11 mouse cellular contexts compared by ENCODE assay signal in the genomic region with DNA sequence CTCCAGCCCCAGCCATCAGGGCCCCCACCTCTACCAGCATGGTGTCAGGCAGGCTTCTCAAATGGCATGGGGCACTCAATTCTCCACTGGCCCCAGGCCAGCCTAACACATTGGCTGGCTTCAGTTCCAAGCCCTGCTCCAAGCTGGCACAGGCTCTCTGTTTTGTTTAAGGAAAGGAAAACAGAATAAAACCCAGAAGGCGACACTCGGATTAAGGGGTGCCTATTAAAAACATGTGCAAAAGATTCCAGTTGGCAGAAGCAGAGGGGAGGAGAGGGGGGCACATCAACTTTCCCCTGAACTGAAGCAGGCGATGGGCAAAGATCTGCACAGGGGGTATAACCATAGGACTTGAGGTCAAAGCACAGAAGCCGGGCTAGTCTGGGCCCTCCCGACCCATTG. TPM values are rescaled to one million over a fixed set of nuclear protein-coding genes. Genes with fewer than 3 reads are reported as not detected.
DNase-seq lines count a peak whose midpoint lies in the region; ATAC-seq lines count a peak whose summit lies in the region.
"Had no signal": no experiment of that assay in that cellular context is flagged by ENCODE, and none has a peak within 500 bp of the region (broad histone marks: within the 10 kb centered on the region; RNA-seq: fewer than 3 reads in every experiment).

No protein-coding gene starts in this region.

- H3K4me3 ChIP-seq in heart, embryonic 16.5 days (ENCODE audit: low read length), result no peak overlapping the region
- H3K4me3 ChIP-seq in heart, embryonic 10.5 days, result no peak overlapping the region
- H3K4me3 ChIP-seq: lung, embryonic 15.5 days; stomach, embryonic 15.5 days had no signal

- H3K4me2 ChIP-seq in heart, embryonic 16.5 days (ENCODE audit: low read depth, low read length), result no peak overlapping the region
- H3K4me2 ChIP-seq: lung, embryonic 15.5 days; stomach, embryonic 15.5 days had no signal

- no peak for DNase-seq in heart, embryonic 10.5 days (ENCODE audit: low spot score)
- DNase-seq in Muller cell, postnatal 12 days (ENCODE audit: inconsistent ontology term), result peak; percentile 56
- peak; percentile 77 to 83 for DNase-seq in cerebellum, adult 18-20 months
- peak; percentile 66 for DNase-seq in heart, postnatal 4 days
- DNase-seq in urinary bladder, postnatal 25 days (ENCODE audit: low spot score), result no peak
- DNase-seq in ovary, adult 18-20 months (ENCODE audit: low spot score), result no peak

- H3K27me3 ChIP-seq in heart, embryonic 16.5 days (ENCODE audit: control insufficient read depth, insufficient read depth, low read length), result no peaks in the 10 kb centered on the region
- H3K27me3 ChIP-seq in heart, embryonic 10.5 days (ENCODE audit: insufficient read depth, poor library complexity, severe bottlenecking), result no peaks in the 10 kb centered on the region
- H3K27me3 ChIP-seq: lung, embryonic 15.5 days; stomach, embryonic 15.5 days had no signal

- peaks cover 3% of the 10 kb centered on the region for H3K36me3 ChIP-seq in heart, embryonic 16.5 days (ENCODE audit: control insufficient read depth, insufficient read depth)
- peaks cover 81% of the 10 kb centered on the region for H3K36me3 ChIP-seq in heart, embryonic 10.5 days

- no peak overlapping the region for H3K9ac ChIP-seq in heart, embryonic 16.5 days (ENCODE audit: low read length)
- H3K9ac ChIP-seq: lung, embryonic 15.5 days; stomach, embryonic 15.5 days had no signal

- 0 out of 2 replicates have a peak, but pooled peaks have one; percentile 46 for ATAC-seq in heart, embryonic 16.5 days (replicated peaks; ENCODE audit: extremely low read depth, insufficient read depth, low FRiP score)
- ATAC-seq in megakaryocyte, adult 5-6 weeks (ENCODE audit: poor library complexity, severe bottlenecking), result no peak

- H3K9me3 ChIP-seq in heart, embryonic 16.5 days (replicated peaks; ENCODE audit: control insufficient read depth, low read length), result no peaks in the 10 kb centered on the region
- no peaks in the 10 kb centered on the region for H3K9me3 ChIP-seq in heart, embryonic 10.5 days
- H3K9me3 ChIP-seq: lung, embryonic 15.5 days; stomach, embryonic 15.5 days had no signal

- WGBS in heart, embryonic 16.5 days, result 69% methylated on average over 5 of the region's 5 CpGs
- 95% methylated on average over 5 of the region's 5 CpGs for WGBS in heart, embryonic 10.5 days

- H3K4me1 ChIP-seq in heart, embryonic 16.5 days (ENCODE audit: control insufficient read depth, insufficient read depth, low read length), result peaks cover 52% of the 10 kb centered on the region
- peaks cover 54% of the 10 kb centered on the region for H3K4me1 ChIP-seq in heart, embryonic 10.5 days

- H3K27ac ChIP-seq in heart, embryonic 16.5 days (ENCODE audit: low read length), result no peak overlapping the region
- no peak overlapping the region for H3K27ac ChIP-seq in heart, embryonic 10.5 days
- H3K27ac ChIP-seq: lung, embryonic 15.5 days had no signal

RNA-seq across cellular contexts. Expression of a gene that starts 56.5 kb away (rescaled TPM):
- polyA plus RNA-seq in heart, embryonic 16.5 days (2015; fragmentation: Nextera tagmentation; extraction: Ambion mirVana), result 29.4 and 32.5 TPM in 2 replicates
- polyA plus RNA-seq in heart, embryonic 10.5 days (2016; fragmentation: Nextera tagmentation; extraction: Ambion mirVana), result 27.8 and 28.0 TPM in 2 replicates
- total RNA-seq in heart, postnatal 4 days (2021), result 10 to 100 TPM; 18.7 to 22.7 TPM
- 12.5 and 13.3 TPM in 2 replicates for total RNA-seq in megakaryocyte, adult 5-6 weeks (2015)
- total RNA-seq in megakaryocyte, adult 5-6 weeks (2017), result 24.5 and 25.6 TPM in 2 replicates

RNA-seq across cellular contexts. Expression of a gene that starts 56.7 kb away (rescaled TPM):
- 0.07 and 0.14 TPM in 2 replicates for polyA plus RNA-seq in heart, embryonic 16.5 days (2015; fragmentation: Nextera tagmentation; extraction: Ambion mirVana)
- polyA plus RNA-seq in heart, embryonic 10.5 days (2016; fragmentation: Nextera tagmentation; extraction: Ambion mirVana), result 0.11 TPM in 1 of 2 replicates, not detected in the other
- total RNA-seq in heart, postnatal 4 days (2021), result not detected
- total RNA-seq in megakaryocyte, adult 5-6 weeks (2015), result not detected in 2 replicates
- not detected in 2 replicates for total RNA-seq in megakaryocyte, adult 5-6 weeks (2017)
- total RNA-seq: adrenal gland, postnatal 36 days had no signal

Comparison
In these comparisons a context has a peak if more than half of its experiments do, and no peak if none do; other contexts are left out.
1. DNase-seq: peak in Muller cell, postnatal 12 days (single experiment), cerebellum, adult 18-20 months (2 of 2) and heart, postnatal 4 days (single experiment); none in heart, embryonic 10.5 days (single experiment), urinary bladder, postnatal 25 days (single experiment) and ovary, adult 18-20 months (single experiment).